Mouse (Mus musculus): ENCODE measurements around the gene Glod4. TPM values are rescaled to one million over a fixed set of nuclear protein-coding genes. Genes with fewer than 3 reads are reported as not detected.
A peak's percentile ranks its signal among the peaks of the same experiment; 100 is the strongest.

Gene Glod4
- polyA plus RNA-seq, 1 experiment from 2014 or later = 125 TPM

DNA sequence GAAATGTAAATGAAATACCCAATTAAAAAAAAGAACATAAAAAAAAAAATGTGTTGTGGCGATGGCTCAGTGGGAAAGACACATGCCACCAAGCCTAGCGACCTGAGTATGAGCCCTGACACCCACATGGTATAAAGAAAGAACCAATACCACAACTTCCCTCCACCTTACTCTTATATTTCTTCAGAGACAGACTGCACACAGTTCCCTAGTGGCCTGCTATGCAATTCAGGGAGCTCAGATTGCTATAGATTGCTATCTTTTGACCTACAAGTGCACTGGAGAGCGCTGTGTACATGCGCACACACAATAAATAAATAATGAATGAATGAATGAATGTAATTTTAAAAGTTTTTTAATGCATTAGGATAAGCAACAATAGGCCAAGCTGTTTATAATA is 59.8 kb downstream of the Glod4 start:
- ATAC-seq = no peak
- H3K4me2 ChIP-seq (ENCODE audit: low read length) = no peak overlapping the region
- H3K4me3 ChIP-seq (ENCODE audit: low read length) = no peak overlapping the region
- WGBS = 84% methylated on average over 4 of the region's 4 CpGs
- no peaks in the 10 kb centered on the region for H3K27me3 ChIP-seq (replicated peaks; ENCODE audit: control insufficient read depth, insufficient read depth, low read length)
- no peaks in the 10 kb centered on the region for H3K36me3 ChIP-seq (ENCODE audit: control insufficient read depth, insufficient read depth, low read length)
- H3K9ac ChIP-seq (ENCODE audit: low read depth, low read length) = no peak overlapping the region
- no peak overlapping the region for H3K27ac ChIP-seq (ENCODE audit: low read depth, low read length)
- H3K9me3 ChIP-seq (ENCODE audit: control insufficient read depth, low read length) = no peaks in the 10 kb centered on the region
- H3K4me1 ChIP-seq (ENCODE audit: control insufficient read depth, insufficient read depth, low read depth, low read length) = peaks cover 5% of the 10 kb centered on the region

DNA sequence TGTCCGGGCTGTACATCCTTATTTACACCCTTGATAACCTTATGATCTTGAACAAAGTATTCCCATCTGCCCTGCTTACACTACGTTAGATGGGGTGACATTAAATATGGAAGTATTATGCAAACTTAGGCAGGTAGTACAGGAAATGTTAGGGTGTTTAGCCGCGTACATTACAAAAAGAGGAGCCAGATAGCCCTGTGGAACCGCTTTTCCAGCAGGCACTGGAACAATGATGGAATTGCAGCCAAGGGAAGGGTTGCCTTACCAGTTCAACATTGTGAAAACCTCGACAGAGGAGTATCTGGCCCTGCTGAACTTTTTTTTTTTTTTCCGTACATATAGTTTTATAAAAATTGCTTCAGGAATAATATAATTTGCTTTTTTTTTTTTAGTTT is 63.4 kb downstream of the Glod4 start:
- Histone ChIP-seq H3K4me3 (ENCODE audit: low read length) (peak overlapping the region; percentile 93), H3K36me3 (ENCODE audit: control insufficient read depth, insufficient read depth, low read length) (no peaks in the 10 kb centered on the region), H3K27me3 (replicated peaks; ENCODE audit: control insufficient read depth, insufficient read depth, low read length) (no peaks in the 10 kb centered on the region), H3K4me2 (ENCODE audit: low read length) (peak overlapping the region; percentile 60), H3K9ac (ENCODE audit: low read depth, low read length) (peak overlapping the region; percentile 73), H3K9me3 (ENCODE audit: control insufficient read depth, low read length) (no peaks in the 10 kb centered on the region), H3K4me1 (ENCODE audit: control insufficient read depth, insufficient read depth, low read depth, low read length) (peaks cover 12% of the 10 kb centered on the region), H3K27ac (ENCODE audit: low read depth, low read length) (no peak overlapping the region)
- ATAC-seq = no peak
- 20% methylated on average over 7 of the region's 7 CpGs for WGBS

GRCm38 (mm10) chr11:76179495-76180145 is 63.9 kb downstream of the Glod4 start, which contains the start of the genes Vps53 and Fam57a:
Gene Vps53 (minus strand): TSS chr11:76179647.
Gene Fam57a (plus strand): TSS chr11:76179671.
- peak; percentile 96 for ATAC-seq
- Histone ChIP-seq H3K36me3 (ENCODE audit: control insufficient read depth, insufficient read depth, low read length) (no peaks in the 10 kb centered on the region), H3K9me3 (ENCODE audit: control insufficient read depth, low read length) (no peaks in the 10 kb centered on the region), H3K4me2 (ENCODE audit: low read length) (peak within 1 kb of the TSS; percentile 60), H3K27me3 (replicated peaks; ENCODE audit: control insufficient read depth, insufficient read depth, low read length) (no peaks in the 10 kb centered on the region), H3K4me3 (ENCODE audit: low read length) (peak within 1 kb of the TSS; percentile 93), H3K4me1 (ENCODE audit: control insufficient read depth, insufficient read depth, low read depth, low read length) (peaks cover 12% of the 10 kb centered on the region), H3K9ac (ENCODE audit: low read depth, low read length) (peak within 1 kb of the TSS; percentile 73), H3K27ac (ENCODE audit: low read depth, low read length) (peak within 1 kb of the TSS; percentile 83)
- WGBS = under 1% methylated on average over 37 of the region's 37 CpGs

DNA sequence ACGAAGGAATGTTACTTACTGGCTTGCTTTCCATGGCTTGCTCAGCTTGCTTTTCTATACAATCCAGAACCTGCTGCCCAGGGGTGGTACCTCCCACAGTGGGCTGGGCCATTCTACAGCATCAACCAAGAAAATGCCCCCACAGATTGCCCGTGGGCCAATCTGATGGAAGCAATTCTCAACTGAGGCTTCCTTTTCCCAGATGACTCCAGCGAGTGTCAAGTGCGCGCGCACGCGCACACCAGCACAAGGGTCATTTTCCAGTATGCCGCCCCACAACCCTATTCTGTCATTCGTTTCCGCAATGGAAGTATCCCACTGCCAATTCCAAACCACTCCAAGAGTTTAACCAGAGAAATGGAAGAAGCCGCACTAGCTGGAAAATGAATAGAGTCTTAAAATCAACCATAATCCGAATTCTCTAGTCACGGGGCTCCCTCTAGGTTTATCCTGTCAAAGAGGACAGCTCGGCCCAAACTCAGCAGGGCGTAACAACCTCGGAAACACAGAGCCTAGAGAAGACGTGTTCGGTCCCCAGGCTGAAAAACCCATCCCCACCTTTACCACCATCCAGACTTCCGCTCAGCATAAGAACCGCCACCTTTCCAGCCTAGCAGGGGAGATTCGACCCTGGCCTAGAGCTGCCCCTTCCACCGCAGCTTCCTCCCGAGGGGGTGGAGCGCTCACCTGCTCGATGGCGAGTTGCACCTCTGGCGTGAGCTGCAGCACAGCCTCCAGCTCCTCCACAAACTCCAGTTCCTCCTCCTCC is 64.6 kb downstream of the Glod4 start:
- Histone ChIP-seq H3K4me1 (ENCODE audit: control insufficient read depth, insufficient read depth, low read depth, low read length) (peaks cover 12% of the 10 kb centered on the region), H3K27ac (ENCODE audit: low read depth, low read length) (peak overlapping the region; percentile 83), H3K9ac (ENCODE audit: low read depth, low read length) (peak overlapping the region; percentile 73), H3K9me3 (ENCODE audit: control insufficient read depth, low read length) (no peaks in the 10 kb centered on the region), H3K4me3 (ENCODE audit: low read length) (peak overlapping the region; percentile 93), H3K4me2 (ENCODE audit: low read length) (peak overlapping the region; percentile 60), H3K36me3 (ENCODE audit: control insufficient read depth, insufficient read depth, low read length) (no peaks in the 10 kb centered on the region), H3K27me3 (replicated peaks; ENCODE audit: control insufficient read depth, insufficient read depth, low read length) (no peaks in the 10 kb centered on the region)
- 1% methylated on average over 28 of the region's 28 CpGs for WGBS
- ATAC-seq = peak; percentile 90

DNA sequence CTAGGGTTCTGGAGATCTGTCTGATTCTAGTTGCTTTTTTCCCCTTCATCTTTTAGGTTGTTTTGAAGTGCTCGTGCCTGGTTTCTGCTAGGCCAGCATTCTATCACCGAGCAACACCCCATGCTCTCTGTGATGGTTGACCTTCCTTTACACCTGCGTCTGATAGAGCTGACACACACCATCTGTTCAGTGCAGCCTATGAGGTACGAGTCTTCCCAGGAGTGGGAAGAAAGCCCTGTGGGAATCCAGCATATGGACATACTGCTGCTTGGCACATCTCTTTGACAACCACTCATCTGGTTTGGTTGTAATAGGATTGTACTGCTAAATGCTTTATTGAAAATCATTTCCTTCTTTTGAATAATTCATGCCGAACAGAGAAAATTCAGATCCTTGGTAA is 73.3 kb downstream of the Glod4 start:
- no peak overlapping the region for H3K4me3 ChIP-seq (ENCODE audit: low read length)
- H3K4me2 ChIP-seq (ENCODE audit: low read length) = no peak overlapping the region
- no peak overlapping the region for H3K9ac ChIP-seq (ENCODE audit: low read depth, low read length)
- H3K27ac ChIP-seq (ENCODE audit: low read depth, low read length) = no peak overlapping the region
- H3K27me3 ChIP-seq (replicated peaks; ENCODE audit: control insufficient read depth, insufficient read depth, low read length) = no peaks in the 10 kb centered on the region
- H3K4me1 ChIP-seq (ENCODE audit: control insufficient read depth, insufficient read depth, low read depth, low read length) = no peaks in the 10 kb centered on the region
- H3K9me3 ChIP-seq (ENCODE audit: control insufficient read depth, low read length) = no peaks in the 10 kb centered on the region
- WGBS = 43% methylated on average over 5 of the region's 5 CpGs
- no peaks in the 10 kb centered on the region for H3K36me3 ChIP-seq (ENCODE audit: control insufficient read depth, insufficient read depth, low read length)
- ATAC-seq = no peak

DNA sequence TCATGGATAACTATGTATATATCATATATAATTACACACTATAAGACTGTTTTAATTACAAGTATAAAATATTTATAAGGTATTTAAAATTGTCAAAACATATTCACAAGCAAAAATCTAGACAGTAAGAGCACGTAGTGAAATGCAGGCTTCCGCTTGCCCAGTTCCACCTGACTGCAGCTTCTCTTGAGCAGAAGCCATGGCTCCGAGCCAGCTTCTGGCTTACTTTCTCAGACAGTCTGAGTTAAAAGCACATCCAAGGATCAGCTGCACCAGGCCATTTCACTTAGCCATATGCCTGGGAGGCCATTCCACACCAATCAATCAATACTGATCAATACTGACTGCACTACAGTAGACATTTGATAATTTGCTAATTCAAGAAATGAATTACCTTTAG is 74.5 kb downstream of the Glod4 start:
- no peaks in the 10 kb centered on the region; the same call in 1 of the 2 replicates for H3K36me3 ChIP-seq (ENCODE audit: control insufficient read depth, insufficient read depth, low read length)
- no peaks in the 10 kb centered on the region for H3K9me3 ChIP-seq (ENCODE audit: control insufficient read depth, low read length)
- ATAC-seq = no peak
- no peak overlapping the region for H3K27ac ChIP-seq (ENCODE audit: low read depth, low read length)
- no peaks in the 10 kb centered on the region for H3K4me1 ChIP-seq (ENCODE audit: control insufficient read depth, insufficient read depth, low read depth, low read length)
- H3K4me2 ChIP-seq (ENCODE audit: low read length) = no peak overlapping the region
- no peaks in the 10 kb centered on the region for H3K27me3 ChIP-seq (replicated peaks; ENCODE audit: control insufficient read depth, insufficient read depth, low read length)
- no peak overlapping the region for H3K4me3 ChIP-seq (ENCODE audit: low read length)
- WGBS = 71% methylated on average over 3 of the region's 3 CpGs
- H3K9ac ChIP-seq (ENCODE audit: low read depth, low read length) = no peak overlapping the region

DNA sequence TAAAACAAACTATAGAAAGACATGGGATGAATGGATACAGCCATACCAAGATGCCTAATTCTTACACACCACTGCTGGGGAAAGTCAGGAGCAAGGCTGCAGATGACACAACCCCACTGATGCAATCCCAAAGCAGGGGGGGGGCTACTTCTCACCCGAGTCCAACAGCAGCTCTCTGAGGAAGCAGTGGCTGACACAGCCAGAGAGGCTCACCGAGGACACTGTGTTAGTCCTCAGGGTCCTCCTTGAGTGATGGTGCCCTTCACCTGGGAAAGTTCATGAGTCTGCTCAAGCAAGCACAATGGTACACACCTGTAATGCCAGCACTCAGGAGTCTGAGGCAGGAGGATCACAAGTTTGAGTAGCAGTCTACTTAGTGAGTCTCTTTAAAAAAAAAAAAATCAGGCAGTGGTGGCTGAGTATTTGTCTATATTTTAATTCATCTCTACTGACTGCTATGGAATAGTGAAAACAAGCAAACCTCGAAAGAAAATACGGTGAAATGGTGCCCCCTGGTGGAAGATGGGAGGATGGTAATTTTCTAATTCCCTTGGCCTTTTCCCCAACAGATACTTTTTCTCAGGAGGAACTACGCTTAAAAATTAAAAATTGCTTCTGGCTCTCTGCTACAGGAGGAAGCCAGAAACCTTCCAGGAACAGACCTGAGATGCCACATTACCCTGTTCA is 76.3 kb downstream of the Glod4 start:
- no peak; the same call in 1 of the 2 replicates for ATAC-seq
- Histone ChIP-seq H3K9ac (ENCODE audit: low read depth, low read length) (no peak overlapping the region), H3K4me1 (ENCODE audit: control insufficient read depth, insufficient read depth, low read depth, low read length) (no peaks in the 10 kb centered on the region), H3K36me3 (ENCODE audit: control insufficient read depth, insufficient read depth, low read length) (peaks cover 11% of the 10 kb centered on the region), H3K27me3 (replicated peaks; ENCODE audit: control insufficient read depth, insufficient read depth, low read length) (no peaks in the 10 kb centered on the region), H3K4me2 (ENCODE audit: low read length) (no peak overlapping the region), H3K4me3 (ENCODE audit: low read length) (no peak overlapping the region), H3K27ac (ENCODE audit: low read depth, low read length) (no peak overlapping the region), H3K9me3 (ENCODE audit: control insufficient read depth, low read length) (no peaks in the 10 kb centered on the region)
- WGBS = 36% methylated on average over 5 of the region's 5 CpGs

DNA sequence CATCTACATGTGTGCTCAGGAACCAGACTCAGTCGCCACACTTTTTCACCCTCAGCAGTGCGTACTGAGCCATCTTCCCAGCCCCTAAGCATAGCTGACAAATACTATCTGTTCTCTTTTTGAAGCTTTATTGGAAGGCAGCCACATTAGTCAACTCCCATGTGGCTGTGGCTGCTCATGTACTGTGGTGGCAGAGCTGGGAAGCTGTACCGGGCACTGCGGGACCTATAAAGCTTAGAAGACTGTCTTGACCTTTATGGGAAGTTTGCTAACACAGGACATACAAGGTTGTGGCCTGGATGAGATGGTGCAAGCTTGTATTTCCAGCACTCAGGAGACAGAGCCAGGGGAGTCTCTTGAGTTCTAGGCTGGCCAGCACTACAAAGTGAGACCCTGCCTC is 76.9 kb downstream of the Glod4 start:
- WGBS = 91% methylated on average over 4 of the region's 4 CpGs
- H3K27ac ChIP-seq (ENCODE audit: low read depth, low read length) = no peak overlapping the region
- no peak overlapping the region for H3K4me2 ChIP-seq (ENCODE audit: low read length)
- no peaks in the 10 kb centered on the region for H3K9me3 ChIP-seq (ENCODE audit: control insufficient read depth, low read length)
- no peak overlapping the region for H3K4me3 ChIP-seq (ENCODE audit: low read length)
- H3K27me3 ChIP-seq (replicated peaks; ENCODE audit: control insufficient read depth, insufficient read depth, low read length) = no peaks in the 10 kb centered on the region
- no peak overlapping the region for H3K9ac ChIP-seq (ENCODE audit: low read depth, low read length)
- ATAC-seq = no peak
- peaks cover 11% of the 10 kb centered on the region for H3K36me3 ChIP-seq (ENCODE audit: control insufficient read depth, insufficient read depth, low read length)
- H3K4me1 ChIP-seq (ENCODE audit: control insufficient read depth, insufficient read depth, low read depth, low read length) = no peaks in the 10 kb centered on the region

DNA sequence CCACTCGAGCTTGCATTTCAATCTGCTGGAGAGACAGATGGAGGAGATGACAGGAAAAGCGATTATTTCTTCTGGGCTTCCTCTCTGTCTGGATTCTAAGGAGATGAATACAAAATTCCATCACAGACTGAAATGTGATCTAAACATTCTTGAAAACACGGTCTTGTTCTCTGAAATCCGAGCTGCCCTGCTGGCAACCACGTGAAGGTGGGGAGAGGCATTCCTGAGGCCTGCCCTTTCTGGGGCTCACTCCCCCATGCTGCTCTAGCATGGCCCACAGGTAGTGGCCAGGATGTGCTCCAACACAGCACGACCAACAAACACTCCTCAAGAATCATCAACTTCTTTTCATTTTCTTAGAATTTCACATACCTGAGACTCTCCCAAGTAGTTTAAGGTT is 83.3 kb downstream of the Glod4 start:
- no peak for ATAC-seq
- WGBS = 70% methylated on average over 6 of the region's 6 CpGs

More for the DNA sequence above, 83.3 kb downstream of the Glod4 start:
- no peak overlapping the region for H3K4me2 ChIP-seq (ENCODE audit: low read length)
- H3K27ac ChIP-seq (ENCODE audit: low read depth, low read length) = no peak overlapping the region
- H3K9ac ChIP-seq (ENCODE audit: low read depth, low read length) = no peak overlapping the region
- no peaks in the 10 kb centered on the region for H3K9me3 ChIP-seq (ENCODE audit: control insufficient read depth, low read length)
- H3K4me1 ChIP-seq (ENCODE audit: control insufficient read depth, insufficient read depth, low read depth, low read length) = no peaks in the 10 kb centered on the region
- H3K27me3 ChIP-seq (replicated peaks; ENCODE audit: control insufficient read depth, insufficient read depth, low read length) = no peaks in the 10 kb centered on the region
- peaks cover 24% of the 10 kb centered on the region for H3K36me3 ChIP-seq (ENCODE audit: control insufficient read depth, insufficient read depth, low read length)
- no peak overlapping the region for H3K4me3 ChIP-seq (ENCODE audit: low read length)

Data from hindbrain, embryonic 16.5 days (tissue).